Mouse (Mus musculus): ENCODE measurements around the gene Brinp2. TPM values are rescaled to one million over a fixed set of nuclear protein-coding genes. Genes with fewer than 3 reads are reported as not detected.

Brinp2 gene
- total and polyA plus RNA-seq, 3 experiments: 0.03 TPM; not detected in 2

DNA sequence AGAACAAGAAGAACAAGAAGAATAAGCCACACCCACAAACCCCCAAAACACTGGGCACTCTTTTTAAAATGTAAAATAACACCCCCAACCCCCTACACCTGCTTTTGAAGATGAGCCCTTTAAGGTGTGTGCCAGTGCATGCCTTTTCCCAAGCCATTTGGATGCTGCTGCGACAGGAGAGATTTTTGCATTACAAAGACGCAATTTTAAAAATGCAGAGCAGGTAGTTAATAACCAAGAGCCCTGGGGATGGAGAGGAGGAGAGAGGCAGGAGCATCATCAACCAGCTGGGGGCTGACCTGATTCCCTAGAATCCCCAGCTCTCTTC is 5.8 kb upstream of the Brinp2 start, which contains the start of gene Astn1:
TSS of gene Astn1 (plus strand) at position 310 of the 328 bp plus-strand sequence.
- Histone ChIP-seq H3K9me3 (replicated peaks; ENCODE audit: insufficient read depth, low read length) (no peaks in the 10 kb centered on the region), H3K36me3 (ENCODE audit: control insufficient read depth in 1 of 2, insufficient read depth in 2 of 2, low read length in 2 of 2) (no peaks in the 10 kb centered on the region), H3K4me1 (ENCODE audit: control insufficient read depth in 1 of 2, insufficient read depth in 2 of 2, low read length in 2 of 2) (no peaks in the 10 kb centered on the region), H3K27ac (ENCODE audit: control insufficient read depth, low read depth, low read length) (no peak within 1 kb of the TSS), H3K79me2 (ENCODE audit: control insufficient read depth, insufficient read depth, low read length, poor library complexity) (no peaks in the 10 kb centered on the region), H3K4me3 (ENCODE audit: control insufficient read depth in 1 of 2, insufficient read depth in 1 of 2, low read depth in 2 of 2, low read length in 2 of 2) (no peak within 1 kb of the TSS), H3K9ac (ENCODE audit: control insufficient read depth, low read depth, low read length, poor library complexity, severe bottlenecking) (no peak within 1 kb of the TSS), H3K27me3 (ENCODE audit: control insufficient read depth in 1 of 2, insufficient read depth in 2 of 2, low read length in 2 of 2) (no peaks in the 10 kb centered on the region)
- no peak for DNase-seq (ENCODE audit: low read depth, low spot score)
- TF ChIP-seq POLR2AphosphoS2 (IDR thresholded peaks at IDR 0.05; ENCODE audit: low read length) (no peak), TAL1 (IDR thresholded peaks at IDR 0.05; ENCODE audit: low read length) (no peak), BHLHE40 (IDR thresholded peaks at IDR 0.05; ENCODE audit: borderline replicate concordance, low read depth, low read length) (no peak), NRF1 (IDR thresholded peaks at IDR 0.05; ENCODE audit: insufficient read depth, low read depth, low read length, poor library complexity, severe bottlenecking) (no peak), SIN3A (IDR thresholded peaks at IDR 0.05; ENCODE audit: low read length) (no peak), GABPA (IDR thresholded peaks at IDR 0.05; ENCODE audit: low read depth, low read length) (no peak), MEF2A (IDR thresholded peaks at IDR 0.05; ENCODE audit: extremely low read depth, insufficient replicate concordance, low read depth, low read length, poor library complexity, severe bottlenecking) (no peak), EP300 (IDR thresholded peaks at IDR 0.05; ENCODE audit: low read depth in 1 of 2, low read length in 2 of 2) (no peak), USF2 (IDR thresholded peaks at IDR 0.05; ENCODE audit: borderline replicate concordance in 1 of 2, insufficient read depth in 1 of 2, low read depth in 1 of 2, low read length in 2 of 2) (no peak), ZMIZ1 (IDR thresholded peaks at IDR 0.05; ENCODE audit: low read depth, low read length) (no peak), ZKSCAN1 (IDR thresholded peaks at IDR 0.05; ENCODE audit: low read depth, low read length) (no peak), ELF1 (IDR thresholded peaks at IDR 0.05; ENCODE audit: low read depth, low read length) (no peak), CTCF (IDR thresholded peaks at IDR 0.05 in 2 of 3, conservative IDR thresholded peaks at IDR 0.05 in 1 of 3; ENCODE audit: control insufficient read depth in 1 of 3, insufficient read depth in 1 of 3, low read depth in 2 of 3, low read length in 3 of 3, poor library complexity in 1 of 3, severe bottlenecking in 1 of 3) (no peak)

DNA sequence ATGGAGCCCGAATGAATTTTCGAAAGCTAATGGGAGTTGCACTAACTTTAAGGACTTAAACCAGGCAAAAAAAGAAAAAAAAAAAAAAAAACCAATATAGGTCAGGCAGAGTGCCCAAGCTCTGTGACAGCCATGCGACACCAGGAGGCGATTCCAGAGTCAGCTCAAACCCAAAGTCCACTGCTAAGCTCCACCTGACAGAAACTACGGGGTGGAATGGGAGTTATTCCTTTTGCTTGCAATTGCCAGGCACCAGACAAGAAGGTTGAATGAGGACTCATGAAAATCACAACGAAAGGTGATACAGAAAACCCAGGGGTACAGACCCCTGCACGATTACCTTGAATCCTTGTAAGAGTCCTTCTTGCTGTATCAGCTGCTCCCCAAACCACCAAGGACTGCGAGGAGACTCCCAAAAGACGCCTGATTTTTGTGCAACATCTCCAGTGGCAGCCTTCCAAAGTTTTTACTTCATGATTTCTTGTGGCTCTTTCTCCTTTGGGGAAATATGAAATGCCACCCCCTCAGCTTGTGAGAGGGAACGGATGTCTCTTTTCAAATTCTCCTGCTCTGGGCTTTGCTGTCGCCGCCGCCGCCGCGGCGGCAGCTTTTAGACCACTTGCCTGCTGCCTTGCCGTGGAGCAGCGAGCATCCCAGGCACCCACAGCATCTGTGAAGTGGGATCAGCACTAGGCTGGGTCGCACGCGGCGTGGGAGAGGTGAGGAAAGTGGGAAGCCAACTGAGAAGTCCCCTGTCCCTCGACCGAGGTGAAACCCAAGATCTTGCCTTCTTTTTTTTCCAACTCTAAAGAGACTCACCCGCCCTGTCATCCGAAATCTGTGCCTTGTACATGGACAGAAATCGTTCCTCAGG is 712 bp downstream of the Brinp2 start:
- no peak overlapping the region for H3K4me3 ChIP-seq (ENCODE audit: control insufficient read depth in 1 of 2, insufficient read depth in 1 of 2, low read depth in 2 of 2, low read length in 2 of 2)

More for the DNA sequence above, 712 bp downstream of the Brinp2 start:
- Histone ChIP-seq H3K9ac (ENCODE audit: control insufficient read depth, low read depth, low read length, poor library complexity, severe bottlenecking) (no peak overlapping the region), H3K27ac (ENCODE audit: control insufficient read depth, low read depth, low read length) (no peak overlapping the region), H3K36me3 (ENCODE audit: control insufficient read depth in 1 of 2, insufficient read depth in 2 of 2, low read length in 2 of 2) (no peaks in the 10 kb centered on the region), H3K4me1 (ENCODE audit: control insufficient read depth in 1 of 2, insufficient read depth in 2 of 2, low read length in 2 of 2) (no peaks in the 10 kb centered on the region), H3K27me3 (ENCODE audit: control insufficient read depth in 1 of 2, insufficient read depth in 2 of 2, low read length in 2 of 2) (no peaks in the 10 kb centered on the region), H3K79me2 (ENCODE audit: control insufficient read depth, insufficient read depth, low read length, poor library complexity) (no peaks in the 10 kb centered on the region), H3K9me3 (replicated peaks; ENCODE audit: insufficient read depth, low read length) (no peaks in the 10 kb centered on the region)
- TF ChIP-seq MAZ (IDR thresholded peaks at IDR 0.05; ENCODE audit: low read depth, low read length): no peak
- TF ChIP-seq MYB (IDR thresholded peaks at IDR 0.05; ENCODE audit: low read depth, low read length): no peak
- no peak for TF ChIP-seq CHD2 (IDR thresholded peaks at IDR 0.05; ENCODE audit: low read length)
- no peak for TF ChIP-seq EP300 (IDR thresholded peaks at IDR 0.05; ENCODE audit: low read depth in 1 of 2, low read length in 2 of 2)
- TF ChIP-seq SIN3A (IDR thresholded peaks at IDR 0.05; ENCODE audit: low read length): no peak
- TF ChIP-seq RCOR1 (IDR thresholded peaks at IDR 0.05; ENCODE audit: low read depth, low read length): no peak
- TF ChIP-seq NRF1 (IDR thresholded peaks at IDR 0.05; ENCODE audit: insufficient read depth, low read depth, low read length, poor library complexity, severe bottlenecking): no peak
- TF ChIP-seq MEF2A (IDR thresholded peaks at IDR 0.05; ENCODE audit: extremely low read depth, insufficient replicate concordance, low read depth, low read length, poor library complexity, severe bottlenecking): no peak
- TF ChIP-seq ELF1 (IDR thresholded peaks at IDR 0.05; ENCODE audit: low read depth, low read length): no peak
- TF ChIP-seq TBP (IDR thresholded peaks at IDR 0.05; ENCODE audit: low read depth, low read length): no peak
- TF ChIP-seq GATA1 (IDR thresholded peaks at IDR 0.05; ENCODE audit: low read depth, low read length): no peak
- TF ChIP-seq ZMIZ1 (IDR thresholded peaks at IDR 0.05; ENCODE audit: low read depth, low read length): no peak
- TF ChIP-seq HCFC1 (IDR thresholded peaks at IDR 0.05; ENCODE audit: low read depth, low read length): no peak
- no peak for TF ChIP-seq MYC (IDR thresholded peaks at IDR 0.05; ENCODE audit: low read depth, low read length)
- no peak for TF ChIP-seq RAD21 (IDR thresholded peaks at IDR 0.05; ENCODE audit: low read depth, low read length)
- no peak for TF ChIP-seq NELFE (IDR thresholded peaks at IDR 0.05; ENCODE audit: low read depth, low read length)
- no peak for TF ChIP-seq GABPA (IDR thresholded peaks at IDR 0.05; ENCODE audit: low read depth, low read length)
- no peak for TF ChIP-seq ZNF384 (IDR thresholded peaks at IDR 0.05; ENCODE audit: low read depth, low read length)
- TF ChIP-seq USF1 (IDR thresholded peaks at IDR 0.05; ENCODE audit: low read depth, low read length): no peak
- no peak for DNase-seq (ENCODE audit: low read depth, low spot score)
